Mouse (Mus musculus) thymus, postnatal 14 days (tissue): Measurements from ENCODE around the gene Acp6.
"Not testable (repeated sequence)": the region's sequence is repeated elsewhere in the genome, so short reads cannot be mapped to it uniquely, and the experiment has no call there.

Source experiments
- DNase-seq: peaks from one replicate; pipeline ENCODE4 v3.0.0; 2021

The Acp6 gene

GRCm38 (mm10) chr3:97158611-97159508 is at the start of gene Acp6:
Gene Acp6 (plus strand): TSS chr3:97158777.
- peak; percentile 92 for DNase-seq

- no peak for DNase-seq
These were observed 41.1 kb upstream of the Acp6 start for GRCm38 (mm10) chr3:97117511-97117910.

GRCm38 (mm10) chr3:97118313-97118712 is 40.3 kb upstream of the Acp6 start:
- no peak for DNase-seq

GRCm38 (mm10) chr3:97124193-97124592 is 34.4 kb upstream of the Acp6 start:
- peak; percentile 79 for DNase-seq

GRCm38 (mm10) chr3:97129410-97129809 is 29.2 kb upstream of the Acp6 start:
- peak; percentile 10 for DNase-seq

GRCm38 (mm10) chr3:97137666-97138065 is 20.9 kb upstream of the Acp6 start:
- DNase-seq: not testable (repeated sequence)

- no peak for DNase-seq
These were observed 7.5 kb upstream of the Acp6 start for GRCm38 (mm10) chr3:97151092-97151491.

- no peak for DNase-seq
These were observed 2.1 kb upstream of the Acp6 start for GRCm38 (mm10) chr3:97156431-97156830.

- no peak for DNase-seq
These were observed 1.3 kb upstream of the Acp6 start for GRCm38 (mm10) chr3:97157308-97157707.

GRCm38 (mm10) chr3:97157958-97158599 is 498 bp upstream of the Acp6 start:
- DNase-seq: peak; percentile 76

GRCm38 (mm10) chr3:97159509-97159850 is 903 bp downstream of the Acp6 start:
- no peak for DNase-seq

GRCm38 (mm10) chr3:97159986-97160385 is 1.4 kb downstream of the Acp6 start:
- no peak for DNase-seq

GRCm38 (mm10) chr3:97160908-97161307 is 2.3 kb downstream of the Acp6 start:
- DNase-seq: no peak

- DNase-seq: no peak
These were observed 3.2 kb downstream of the Acp6 start for GRCm38 (mm10) chr3:97161773-97162172.

GRCm38 (mm10) chr3:97164477-97164876 is 5.9 kb downstream of the Acp6 start:
- DNase-seq: no peak

GRCm38 (mm10) chr3:97167126-97167525 is 8.5 kb downstream of the Acp6 start:
- no peak for DNase-seq

- DNase-seq: no peak
These were observed 13.0 kb downstream of the Acp6 start for GRCm38 (mm10) chr3:97171531-97171930.

- no peak for DNase-seq
These were observed 13.7 kb downstream of the Acp6 start for GRCm38 (mm10) chr3:97172231-97172630.

- no peak for DNase-seq
These were observed 14.1 kb downstream of the Acp6 start for GRCm38 (mm10) chr3:97172632-97173031.

GRCm38 (mm10) chr3:97178885-97179284 is 20.3 kb downstream of the Acp6 start:
- no peak for DNase-seq

GRCm38 (mm10) chr3:97180527-97180926 is 21.9 kb downstream of the Acp6 start:
- no peak for DNase-seq

- DNase-seq: peak; percentile 27
These were observed 25.2 kb downstream of the Acp6 start for GRCm38 (mm10) chr3:97183810-97184209.

- DNase-seq: peak; percentile 72
These were observed 26.7 kb downstream of the Acp6 start for GRCm38 (mm10) chr3:97185098-97185860.

GRCm38 (mm10) chr3:97196571-97196970 is 38.0 kb downstream of the Acp6 start:
- DNase-seq: no peak
